Mouse (Mus musculus) heart, adult 2 months (tissue): Measurements from ENCODE around the gene Gm45208. TPM values are rescaled to one million over a fixed set of nuclear protein-coding genes. Genes with fewer than 3 reads are reported as not detected.

Experiments
- DNase-seq, 2 experiments: peaks; one replicate each; pipeline ENCODE4 v3.0.0; 2021
- H3K27ac ChIP-seq: fragments of 200-600 bp; 2 replicates; pipeline ENCODE4 v1.8.1; 2022
- H3K27me3 ChIP-seq: fragments of 200-500 bp; 2 replicates; pipeline ENCODE4 v1.6.1; 2012; ENCODE audit warnings: mild to moderate bottlenecking, low read length, inconsistent platforms, mixed read lengths; ENCODE audit not compliant: control insufficient read depth, insufficient read depth
- H3K36me3 ChIP-seq: fragments of 200-500 bp; 2 replicates; pipeline ENCODE4 v1.6.1; 2012; ENCODE audit warnings: low read length, inconsistent platforms; ENCODE audit not compliant: control insufficient read depth, insufficient read depth
- H3K4me1 ChIP-seq: fragments of 200-500 bp; 2 replicates; pipeline ENCODE4 v1.6.1; 2011; ENCODE audit warnings: low read length; ENCODE audit not compliant: control insufficient read depth, insufficient read depth
- H3K4me3 ChIP-seq: fragments of 200-600 bp; 2 replicates; pipeline ENCODE4 v1.8.1; 2022
- H3K79me2 ChIP-seq: fragments of 200-500 bp; replicated peaks from 2 replicates; pipeline ENCODE4 v1.6.1; 2012; ENCODE audit warnings: mild to moderate bottlenecking, inconsistent platforms, low read length, moderate library complexity, mixed read lengths; ENCODE audit not compliant: control insufficient read depth, insufficient read depth
- H3K9ac ChIP-seq: fragments of 200-500 bp; 2 replicates; pipeline ENCODE4 v1.6.1; 2012; ENCODE audit warnings: low read depth, mild to moderate bottlenecking, control low read depth, inconsistent platforms, low read length, mixed read lengths
- CTCF ChIP-seq: fragments of 200-600 bp; IDR thresholded peaks from 2 replicates; pipeline ENCODE4 v1.8.1; 2022; ENCODE audit warnings: antibody characterized with exemption, mild to moderate bottlenecking, moderate library complexity
- EP300 ChIP-seq: fragments of 200-500 bp; IDR thresholded peaks from 2 replicates; pipeline ENCODE4 v1.6.1; 2011; ENCODE audit warnings: low read depth, low read length, control low read depth; ENCODE audit not compliant: insufficient read depth
- POLR2A ChIP-seq: fragments of 200-500 bp; IDR thresholded peaks from 2 replicates; pipeline ENCODE4 v1.6.1; 2011; ENCODE audit warnings: mild to moderate bottlenecking, low read depth, low read length, control low read depth; ENCODE audit not compliant: insufficient read depth
- WGBS: fragments of 180-500 bp; shearing (Covaris S2); methylation state at CpG from one replicate; pipeline ENCODE4 v1.1.7; 2018; 5-methylcytosine and 5-hydroxymethylcytosine counted together
- intact Hi-C: fragments of 180-260 bp; cut with DNase I; formaldehyde crosslinking; loops from one replicate; pipeline ENCODE4 v1.15.1; 2025
- polyA plus RNA-seq: library from polyadenylated mRNA; depleted of rRNA; stranded (reverse); fragments of >200 nt; gene quantifications from 2 replicates; pipeline ENCODE4 v1.2.3, GENCODE M21; 2012
- total RNA-seq, 2 experiments: library from RNA; stranded (reverse); gene quantifications; 2 replicates each; pipeline ENCODE4 v1.2.3; 2021

The Gm45208 gene
- total and polyA plus RNA-seq, 3 experiments = 0.21 to 0.94 TPM; not detected in 1

GRCm38 (mm10) chrX:7722282-7722611 lies 202 bp downstream of the Gm45208 start:
- Histone ChIP-seq H3K9ac (peak overlapping the region; percentile 85), H3K36me3 (no peaks in the 10 kb centered on the region), H3K27ac (peak overlapping the region; percentile 98), H3K79me2 (no peaks in the 10 kb centered on the region), H3K27me3 (no peaks in the 10 kb centered on the region), H3K4me1 (no peaks in the 10 kb centered on the region), H3K4me3 (peak overlapping the region; percentile 53)
- intact Hi-C loops = loop anchor here (10.0 kb wide), 1 partner anchor 353 kb away; the partner anchor contains the start of gene Suv39h1
- WGBS = 10% methylated on average over 11 of the region's 11 CpGs
- TF ChIP-seq POLR2A = no peak; the same call in 1 of the 2 replicates
- TF ChIP-seq CTCF = no peak
- TF ChIP-seq EP300 = no peak
- DNase-seq = no peak

- no peaks in the 10 kb centered on the region for H3K4me1 ChIP-seq
- H3K36me3 ChIP-seq = no peaks in the 10 kb centered on the region
- H3K79me2 ChIP-seq = no peaks in the 10 kb centered on the region
- H3K27ac ChIP-seq = peak overlapping the region; percentile 98
- no peak for TF ChIP-seq POLR2A
- TF ChIP-seq CTCF = no peak
- TF ChIP-seq EP300 = no peak
- intact Hi-C loops = loop anchor here (10.0 kb wide), 1 partner anchor 352 kb away; the partner anchor contains the start of gene Suv39h1
- H3K9ac ChIP-seq = peak overlapping the region; percentile 85; the same call in 1 of the 2 replicates
- H3K4me3 ChIP-seq = peak overlapping the region; percentile 53
- DNase-seq = no peak
- no peaks in the 10 kb centered on the region for H3K27me3 ChIP-seq
- 7% methylated on average over 4 of the region's 4 CpGs for WGBS
These were observed 646 bp downstream of the Gm45208 start for GRCm38 (mm10) chrX:7722691-7723090.

GRCm38 (mm10) chrX:7724135-7724534 lies 2.1 kb downstream of the Gm45208 start:
- no peaks in the 10 kb centered on the region for H3K79me2 ChIP-seq
- no peaks in the 10 kb centered on the region for H3K36me3 ChIP-seq
- intact Hi-C loops = loop anchor here (10.0 kb wide), 1 partner anchor 351 kb away; the partner anchor contains the start of gene Suv39h1
- no peak overlapping the region for H3K4me3 ChIP-seq
- H3K27me3 ChIP-seq = no peaks in the 10 kb centered on the region
- no peaks in the 10 kb centered on the region; the same call in 1 of the 2 replicates for H3K4me1 ChIP-seq
- WGBS = 82% methylated on average over 7 of the region's 7 CpGs
- H3K27ac ChIP-seq = no peak overlapping the region
- no peak overlapping the region for H3K9ac ChIP-seq
- TF ChIP-seq POLR2A (no peak), CTCF (no peak), EP300 (no peak)
- DNase-seq = no peak

GRCm38 (mm10) chrX:7725841-7726240 lies 3.8 kb downstream of the Gm45208 start:
- H3K4me1 ChIP-seq = no peaks in the 10 kb centered on the region; the same call in 1 of the 2 replicates
- no peaks in the 10 kb centered on the region for H3K36me3 ChIP-seq
- H3K27me3 ChIP-seq = no peaks in the 10 kb centered on the region
- no peaks in the 10 kb centered on the region for H3K79me2 ChIP-seq
- WGBS = 81% methylated on average over 12 of the region's 12 CpGs
- no peak overlapping the region for H3K27ac ChIP-seq
- no peak for DNase-seq
- no peak for TF ChIP-seq POLR2A
- no peak for TF ChIP-seq CTCF
- TF ChIP-seq EP300 = no peak
- no peak overlapping the region for H3K4me3 ChIP-seq
- intact Hi-C loops = loop anchor here (10.0 kb wide), 1 partner anchor 349 kb away; the partner anchor contains the start of gene Suv39h1
- no peak overlapping the region for H3K9ac ChIP-seq

- Histone ChIP-seq H3K27me3 (no peaks in the 10 kb centered on the region), H3K4me1 (no peaks in the 10 kb centered on the region; the same call in 1 of the 2 replicates), H3K9ac (no peak overlapping the region), H3K36me3 (no peaks in the 10 kb centered on the region), H3K4me3 (no peak overlapping the region), H3K79me2 (no peaks in the 10 kb centered on the region), H3K27ac (no peak overlapping the region)
- TF ChIP-seq CTCF (no peak), EP300 (no peak), POLR2A (no peak)
- no peak for DNase-seq
- intact Hi-C loops = loop anchor here (10.0 kb wide), 1 partner anchor 348 kb away; the partner anchor contains the start of gene Suv39h1
- WGBS = 87% methylated on average over 13 of the region's 13 CpGs
These were observed 5.1 kb downstream of the Gm45208 start for GRCm38 (mm10) chrX:7727176-7727575.

- 12% methylated on average over 42 of the region's 42 CpGs for WGBS
- Histone ChIP-seq H3K27ac (peak within 1 kb of the TSS; percentile 52), H3K9ac (peak within 1 kb of the TSS; percentile 68), H3K4me3 (peak within 1 kb of the TSS; percentile 38), H3K4me1 (no peaks in the 10 kb centered on the region; the same call in 1 of the 2 replicates), H3K36me3 (no peaks in the 10 kb centered on the region), H3K27me3 (no peaks in the 10 kb centered on the region), H3K79me2 (no peaks in the 10 kb centered on the region)
- DNase-seq = peak; percentile 72 to 87
- TF ChIP-seq EP300 (0 out of 2 replicates have a peak, but pooled peaks have one; percentile 30), CTCF (no peak), POLR2A (peak; percentile 77)
- intact Hi-C loops = loop anchor here (10.0 kb wide), 1 partner anchor 346 kb away; the partner anchor contains the start of gene Suv39h1
These were observed 6.3 kb downstream of the Gm45208 start, which contains the start of gene Praf2 for GRCm38 (mm10) chrX:7728215-7728921. TSS of gene Praf2 (plus strand) at chrX:7728439.
